Comparison of ENCODE assay signal across 9 mouse cellular contexts in the genomic region with DNA sequence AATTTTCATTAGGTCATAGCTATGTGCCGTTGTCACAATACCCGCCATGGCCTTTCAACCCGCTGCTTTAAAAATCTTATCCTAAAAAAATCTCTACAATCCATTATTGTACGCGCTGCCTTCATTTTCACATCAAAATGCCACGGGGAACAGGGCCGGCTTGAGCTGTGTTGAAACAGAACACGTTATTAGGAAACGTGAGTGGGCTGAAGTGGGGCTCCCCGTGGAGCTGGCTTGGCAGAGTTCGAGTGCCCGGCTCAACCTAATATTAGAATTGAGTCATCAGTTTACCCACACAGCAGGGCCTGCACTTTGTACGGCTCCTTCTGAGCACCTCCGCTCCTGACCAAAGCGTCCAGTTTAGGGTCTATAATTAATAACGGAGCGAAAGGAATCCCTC.
DNase-seq lines count a peak whose midpoint lies in the region; ATAC-seq and TF ChIP-seq lines count a peak whose summit lies in the region.
"Had no signal": no experiment of that assay in that cellular context is flagged by ENCODE, and none has a peak within 500 bp of the region (broad histone marks: within the 10 kb centered on the region; RNA-seq: fewer than 3 reads in every experiment).

No protein-coding gene starts in this region.

- peak overlapping the region; percentile 60 for H3K4me2 ChIP-seq in kidney, embryonic 15.5 days
- H3K4me2 ChIP-seq in forebrain, postnatal 0 days (ENCODE audit: low read depth) = peak overlapping the region; percentile 27
- peak overlapping the region; percentile 41 for H3K4me2 ChIP-seq in midbrain, embryonic 13.5 days (replicated peaks)
- H3K4me2 ChIP-seq in liver, postnatal 0 days (ENCODE audit: low read depth, low read length) = no peak overlapping the region

- no peak overlapping the region for H3K9ac ChIP-seq in kidney, embryonic 15.5 days
- 0 out of 2 replicates have a peak overlapping the region, but pooled peaks have one; percentile 28 for H3K9ac ChIP-seq in forebrain, postnatal 0 days
- H3K9ac ChIP-seq in midbrain, embryonic 13.5 days (replicated peaks) = no peak overlapping the region
- H3K9ac ChIP-seq in liver, postnatal 0 days (replicated peaks) = no peak overlapping the region

- TF ChIP-seq CTCF in cortical plate, adult 2 months (IDR thresholded peaks at IDR 0.05; ENCODE audit: extremely low read depth, insufficient read depth, low read length) = no peak
- no peak for TF ChIP-seq CTCF in forebrain, postnatal 0 days (IDR thresholded peaks at IDR 0.05; ENCODE audit: low read depth)
- no peak for TF ChIP-seq CTCF in liver, postnatal 0 days (IDR thresholded peaks at IDR 0.05; ENCODE audit: low read depth)

- no peak for TF ChIP-seq EP300 in liver, postnatal 0 days (IDR thresholded peaks at IDR 0.05; ENCODE audit: low read depth)

- no peaks in the 10 kb centered on the region for H3K27me3 ChIP-seq in kidney, embryonic 15.5 days
- no peaks in the 10 kb centered on the region for H3K27me3 ChIP-seq in forebrain, postnatal 0 days (ENCODE audit: insufficient read depth, low read length)
- H3K27me3 ChIP-seq in midbrain, embryonic 13.5 days = no peaks in the 10 kb centered on the region
- H3K27me3 ChIP-seq in liver, postnatal 0 days (ENCODE audit: insufficient read depth, low read length) = no peaks in the 10 kb centered on the region

- H3K36me3 ChIP-seq in kidney, embryonic 15.5 days = no peaks in the 10 kb centered on the region
- no peaks in the 10 kb centered on the region for H3K36me3 ChIP-seq in forebrain, postnatal 0 days (ENCODE audit: insufficient read depth)
- H3K36me3 ChIP-seq in midbrain, embryonic 13.5 days = no peaks in the 10 kb centered on the region
- H3K36me3 ChIP-seq in liver, postnatal 0 days (replicated peaks; ENCODE audit: insufficient read depth, low read length) = no peaks in the 10 kb centered on the region
- H3K36me3 ChIP-seq: G1E had no signal

- TF ChIP-seq POLR2A in cortical plate, adult 2 months (IDR thresholded peaks at IDR 0.05; ENCODE audit: extremely low read depth, insufficient read depth, low read length) = no peak

- ATAC-seq in kidney, embryonic 15.5 days (replicated peaks; ENCODE audit: low FRiP score) = peak; percentile 57
- peak; percentile 32; the same call in 1 of the 2 replicates for ATAC-seq in forebrain, postnatal 0 days
- peak; percentile 72; the same call in 1 of the 2 replicates for ATAC-seq in midbrain, embryonic 13.5 days
- ATAC-seq in liver, postnatal 0 days = no peak
- ATAC-seq in monocyte, adult 5-6 weeks (replicated peaks; ENCODE audit: insufficient number of reproducible peaks, low FRiP score, low TSS enrichment, poor library complexity, severe bottlenecking) = no peak

- WGBS in kidney, embryonic 15.5 days = 11% methylated on average over 17 of the region's 17 CpGs
- WGBS in forebrain, postnatal 0 days = 48% methylated on average over 17 of the region's 17 CpGs
- WGBS in midbrain, embryonic 13.5 days = 60% methylated on average over 17 of the region's 17 CpGs
- 81% methylated on average over 17 of the region's 17 CpGs for WGBS in liver, postnatal 0 days (ENCODE audit: insufficient replicate concordance)

- peaks cover 18% of the 10 kb centered on the region for H3K4me1 ChIP-seq in kidney, embryonic 15.5 days
- no peaks in the 10 kb centered on the region for H3K4me1 ChIP-seq in cortical plate, adult 2 months (ENCODE audit: control insufficient read depth, insufficient read depth, low read length)
- no peaks in the 10 kb centered on the region for H3K4me1 ChIP-seq in forebrain, postnatal 0 days (ENCODE audit: insufficient read depth)
- H3K4me1 ChIP-seq in midbrain, embryonic 13.5 days (replicated peaks) = peaks cover 11% of the 10 kb centered on the region
- no peaks in the 10 kb centered on the region for H3K4me1 ChIP-seq in liver, postnatal 0 days (ENCODE audit: insufficient read depth)

- DNase-seq in kidney, adult 18-20 months = no peak
- DNase-seq in forebrain, postnatal 0 days = peak; percentile 10
- DNase-seq in liver, postnatal 0 days = no peak
- no peak for DNase-seq in thymus, postnatal 25 days

- H3K9me3 ChIP-seq in kidney, embryonic 15.5 days (replicated peaks) = no peaks in the 10 kb centered on the region
- no peaks in the 10 kb centered on the region for H3K9me3 ChIP-seq in forebrain, postnatal 0 days (ENCODE audit: low read length)
- H3K9me3 ChIP-seq in midbrain, embryonic 13.5 days = no peaks in the 10 kb centered on the region
- H3K9me3 ChIP-seq in liver, postnatal 0 days (ENCODE audit: low read length) = no peaks in the 10 kb centered on the region
- H3K9me3 ChIP-seq: G1E had no signal

- peak overlapping the region; percentile 27 for H3K4me3 ChIP-seq in kidney, embryonic 15.5 days (replicated peaks)
- 0 out of 2 replicates have a peak overlapping the region, but pooled peaks have one; percentile 12 for H3K4me3 ChIP-seq in cortical plate, adult 2 months (ENCODE audit: insufficient read depth, low read length)
- H3K4me3 ChIP-seq in forebrain, postnatal 0 days (ENCODE audit: low read depth, low read length) = peak overlapping the region; percentile 22
- H3K4me3 ChIP-seq in midbrain, embryonic 13.5 days (replicated peaks) = no peak overlapping the region
- H3K4me3 ChIP-seq in liver, postnatal 0 days (ENCODE audit: low read depth, low read length) = no peak overlapping the region

- H3K27ac ChIP-seq in kidney, embryonic 15.5 days = peak overlapping the region; percentile 76
- H3K27ac ChIP-seq in cortical plate, adult 2 months (ENCODE audit: insufficient read depth, low read length) = no peak overlapping the region
- no peak overlapping the region for H3K27ac ChIP-seq in forebrain, postnatal 0 days (ENCODE audit: low read depth, low read length)
- peak overlapping the region; percentile 30; the same call in 1 of the 2 replicates for H3K27ac ChIP-seq in midbrain, embryonic 13.5 days
- no peak overlapping the region for H3K27ac ChIP-seq in liver, postnatal 0 days (ENCODE audit: low read depth)

Comparison
In these comparisons a context has a peak if more than half of its experiments do, and no peak if none do; other contexts are left out.
1. ATAC-seq: peak in kidney, embryonic 15.5 days (single experiment), forebrain, postnatal 0 days (single experiment) and midbrain, embryonic 13.5 days (single experiment); none in liver, postnatal 0 days (single experiment) and monocyte, adult 5-6 weeks (single experiment).
2. H3K27ac ChIP-seq: peak in kidney, embryonic 15.5 days (single experiment) and midbrain, embryonic 13.5 days (single experiment); none in cortical plate, adult 2 months (single experiment), forebrain, postnatal 0 days (single experiment) and liver, postnatal 0 days (single experiment).
3. H3K4me3 ChIP-seq: peak in kidney, embryonic 15.5 days (single experiment), cortical plate, adult 2 months (single experiment) and forebrain, postnatal 0 days (single experiment); none in midbrain, embryonic 13.5 days (single experiment) and liver, postnatal 0 days (single experiment).